Mouse (Mus musculus): ENCODE measurements at regions not wholly inside any gene's neighbourhood (a gene's known extent, or its start where the extent isn't known, plus 50 kb on each side); places are given as distances from the start of the nearest gene placed in this dataset.

DNA sequence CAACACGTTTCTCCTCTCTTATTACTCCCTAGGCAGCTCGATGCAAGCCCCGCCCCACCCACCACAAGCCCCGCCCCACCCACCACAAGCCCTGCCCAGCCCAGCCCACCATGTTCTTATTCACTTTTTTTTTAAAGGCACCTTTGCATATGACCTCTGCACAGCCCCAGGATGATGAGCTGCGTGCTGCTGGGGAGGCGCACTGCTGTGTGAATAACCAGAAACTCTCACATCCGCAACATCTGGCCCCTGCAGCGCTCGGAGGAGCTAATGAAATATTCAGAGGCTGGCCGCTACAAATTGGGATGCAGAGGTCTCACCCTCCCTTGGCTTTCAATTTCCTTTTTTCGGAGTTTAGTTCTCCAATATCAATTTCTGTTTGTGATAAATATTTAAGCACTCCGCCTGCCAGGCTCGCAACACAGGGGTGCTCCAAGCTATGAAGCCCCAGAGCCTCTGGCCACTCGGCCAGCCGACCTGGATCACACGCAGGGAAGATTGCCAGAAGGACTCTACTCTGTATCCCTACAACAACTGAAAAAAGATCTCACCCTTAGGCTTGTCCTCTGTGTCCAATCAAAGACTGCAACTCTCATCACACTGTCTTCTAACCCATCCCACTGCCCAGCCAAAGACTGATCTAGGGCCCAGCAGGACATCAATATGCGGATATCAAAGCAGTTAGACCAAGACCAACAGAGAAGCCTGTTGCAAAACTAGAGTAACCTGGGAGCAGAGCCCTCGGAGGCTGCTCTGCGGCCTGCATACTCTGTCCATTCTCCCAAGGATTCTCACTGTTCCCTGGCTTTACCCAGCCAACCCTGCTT is 245.6 kb upstream of the Hs6st1 start:
- intact Hi-C loops (cut with DNase I), result no loop called here
- DNase-seq, result no peak

DNA sequence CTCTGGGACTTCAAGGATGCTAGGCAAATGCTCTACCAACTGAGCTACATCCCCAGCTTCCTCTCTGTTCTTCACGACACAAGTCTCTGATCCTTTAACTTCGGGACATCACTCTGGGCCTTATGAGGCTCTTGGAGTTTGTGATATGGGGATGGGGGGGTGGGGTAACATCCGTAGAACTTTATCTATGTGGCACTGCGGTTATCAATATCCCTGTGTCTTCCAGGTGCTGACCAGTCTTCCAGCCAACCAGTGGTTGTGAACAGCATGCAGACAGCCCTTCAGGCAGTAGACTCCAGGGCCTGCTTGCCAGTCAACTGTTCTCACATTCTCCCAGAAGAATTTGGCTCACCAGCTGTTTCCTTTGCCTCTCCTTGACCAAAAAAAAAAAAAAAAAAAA is 244.7 kb upstream of the Hs6st1 start:
- intact Hi-C loops (cut with DNase I), result no loop called here
- DNase-seq, result no peak

- intact Hi-C loops (cut with DNase I), result no loop called here
- peak in 1 of 2 experiments; percentile 18 for DNase-seq
These were observed 244.0 kb upstream of the Hs6st1 start for GRCm38 (mm10) chr1:35823981-35824880.

DNA sequence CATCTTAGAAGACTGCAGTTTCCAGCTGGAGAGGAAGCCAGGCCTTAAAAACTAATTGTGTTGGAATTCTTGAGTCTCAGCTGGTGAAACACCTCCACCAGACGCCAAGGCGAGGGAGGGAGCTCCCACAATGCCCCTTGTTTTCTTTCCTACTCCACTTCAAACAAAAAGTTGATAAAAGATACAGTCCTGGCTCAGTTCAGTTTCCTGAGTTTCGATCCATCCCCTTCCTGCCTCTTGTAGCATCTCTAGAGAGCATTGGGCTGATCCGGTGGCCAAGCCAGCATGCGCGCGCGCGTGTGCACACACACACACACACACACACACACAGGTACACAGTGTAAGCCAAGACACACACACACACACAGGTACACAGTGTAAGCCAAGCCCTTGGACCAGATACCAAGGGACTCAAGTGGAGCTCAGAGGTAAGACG is 242.7 kb upstream of the Hs6st1 start:
- intact Hi-C loops (cut with DNase I), result no loop called here
- no peak for DNase-seq

GRCm38 (mm10) chr1:35826575-35827114 is 241.6 kb upstream of the Hs6st1 start:
- no peak for DNase-seq
- intact Hi-C loops (cut with DNase I), result no loop called here

- no peak for DNase-seq
- intact Hi-C loops (cut with DNase I), result no loop called here
These were observed 240.7 kb upstream of the Hs6st1 start for GRCm38 (mm10) chr1:35827471-35827870.

DNA sequence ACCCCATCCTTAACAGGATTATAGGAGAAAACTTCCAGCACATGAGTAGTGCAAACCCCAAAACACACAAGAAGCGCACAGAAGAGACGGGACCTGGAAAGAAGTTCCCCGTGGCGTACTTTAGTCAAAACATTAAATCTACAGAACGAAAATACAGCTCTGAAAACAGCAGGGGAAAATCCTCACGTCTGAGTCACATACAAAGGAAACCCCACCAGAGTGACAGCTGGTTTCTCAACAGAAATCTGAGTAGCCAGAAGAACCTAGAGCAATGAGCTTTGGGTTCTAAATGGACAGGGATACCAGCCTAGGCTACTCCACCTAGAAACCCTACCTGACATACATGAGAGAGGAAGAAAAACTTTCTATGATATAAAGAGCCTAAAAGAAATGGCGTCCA is 234.0 kb upstream of the Hs6st1 start:
- DNase-seq, result no peak
- intact Hi-C loops (cut with DNase I), result no loop called here

DNA sequence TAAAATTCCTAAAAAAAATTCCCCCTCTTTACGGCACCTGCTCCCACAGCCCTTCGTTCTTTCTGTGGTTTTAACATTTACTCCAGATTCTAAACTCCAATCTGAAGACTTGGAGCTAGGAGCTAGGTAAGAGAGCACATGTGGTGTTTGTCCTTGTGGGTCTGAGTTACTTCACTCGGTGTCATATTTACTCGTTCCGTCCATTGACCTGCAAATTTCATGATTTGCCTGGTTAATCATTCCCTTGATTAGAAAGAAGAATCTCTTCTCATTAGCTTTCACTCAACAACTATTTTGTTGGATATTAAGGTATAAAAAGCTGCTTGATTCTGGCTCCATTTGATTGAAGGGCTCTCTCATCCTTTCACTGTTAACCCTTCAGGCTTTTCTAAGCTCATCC is 231.6 kb upstream of the Hs6st1 start:
- no peak for DNase-seq
- intact Hi-C loops (cut with DNase I), result loop anchor here (5.0 kb wide), 1 partner anchor 296 kb away; no protein-coding TSS in a partner anchor

DNA sequence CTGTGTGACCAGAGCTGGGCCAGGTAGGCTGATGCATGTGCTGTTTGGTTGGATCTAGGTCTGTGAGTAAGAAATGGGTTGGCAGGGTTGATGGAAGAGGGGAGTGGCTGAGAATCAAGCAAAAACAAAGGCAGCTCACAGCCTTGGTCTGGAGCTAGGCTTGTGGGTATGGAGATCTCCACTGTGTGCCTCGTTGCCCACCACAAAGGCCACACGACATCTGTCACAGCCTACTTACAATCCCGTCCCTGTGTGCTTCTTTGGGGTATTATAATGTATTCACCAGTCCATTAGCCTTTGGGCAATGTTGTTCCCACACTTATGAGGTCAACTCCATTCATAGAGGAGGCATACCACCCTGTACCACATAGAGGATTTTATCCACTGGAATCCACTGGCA is 229.6 kb upstream of the Hs6st1 start:
- intact Hi-C loops (cut with DNase I), result loop anchor here (2.0 to 5.0 kb wide), 2 partner anchors 224 to 294 kb away; no protein-coding TSS in a partner anchor
- no peak for DNase-seq

DNA sequence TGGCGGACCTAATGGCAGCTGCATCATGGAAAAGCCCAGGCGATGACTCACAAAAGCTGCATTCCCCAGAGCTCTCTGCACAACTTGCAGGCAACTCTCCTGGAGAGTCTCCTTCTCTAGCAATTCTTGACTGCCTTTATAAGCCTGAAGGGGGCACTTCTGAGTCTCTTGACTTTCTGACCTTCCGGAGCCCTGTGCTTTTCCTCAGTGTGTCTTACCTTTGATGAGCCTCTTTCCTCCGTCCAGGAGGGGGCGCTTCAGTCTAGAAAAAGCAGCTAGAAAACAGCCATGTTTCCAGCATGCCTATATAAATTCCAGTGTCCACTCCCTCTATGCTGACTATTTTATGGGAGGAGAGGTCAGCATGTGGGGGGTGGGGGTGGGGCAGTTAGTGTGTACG is 228.8 kb upstream of the Hs6st1 start:
- intact Hi-C loops (cut with DNase I), result loop anchor here (2.0 to 5.0 kb wide), 2 partner anchors 223 to 293 kb away; no protein-coding TSS in a partner anchor
- DNase-seq, result peak; percentile 41 to 60

- intact Hi-C loops (cut with DNase I), result no loop called here
- DNase-seq, result no peak
These were observed 226.6 kb upstream of the Hs6st1 start for GRCm38 (mm10) chr1:35841626-35842025.

GRCm38 (mm10) chr1:35842707-35843106 is 225.5 kb upstream of the Hs6st1 start:
- intact Hi-C loops (cut with DNase I), result no loop called here
- DNase-seq, result no peak

DNA sequence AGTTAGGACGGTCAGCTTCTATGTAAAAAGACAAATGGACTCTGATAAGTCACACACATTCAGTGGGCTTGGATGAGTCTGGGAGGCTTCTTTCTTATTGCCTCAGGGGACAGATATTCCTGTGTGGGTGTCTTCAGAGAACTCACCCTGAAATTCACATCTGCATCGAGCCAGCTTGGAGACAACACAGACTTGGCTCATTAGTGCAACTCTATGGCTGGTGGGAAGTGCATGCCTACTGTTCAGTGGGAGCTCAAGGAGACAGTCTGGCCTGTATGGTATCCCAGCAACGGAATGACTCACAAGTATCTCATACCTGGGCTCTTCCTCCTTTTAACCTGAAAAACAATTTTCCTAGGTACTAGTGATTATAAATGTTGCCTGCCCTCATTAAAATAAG is 224.6 kb upstream of the Hs6st1 start:
- DNase-seq, result no peak
- intact Hi-C loops (cut with DNase I), result no loop called here

DNA sequence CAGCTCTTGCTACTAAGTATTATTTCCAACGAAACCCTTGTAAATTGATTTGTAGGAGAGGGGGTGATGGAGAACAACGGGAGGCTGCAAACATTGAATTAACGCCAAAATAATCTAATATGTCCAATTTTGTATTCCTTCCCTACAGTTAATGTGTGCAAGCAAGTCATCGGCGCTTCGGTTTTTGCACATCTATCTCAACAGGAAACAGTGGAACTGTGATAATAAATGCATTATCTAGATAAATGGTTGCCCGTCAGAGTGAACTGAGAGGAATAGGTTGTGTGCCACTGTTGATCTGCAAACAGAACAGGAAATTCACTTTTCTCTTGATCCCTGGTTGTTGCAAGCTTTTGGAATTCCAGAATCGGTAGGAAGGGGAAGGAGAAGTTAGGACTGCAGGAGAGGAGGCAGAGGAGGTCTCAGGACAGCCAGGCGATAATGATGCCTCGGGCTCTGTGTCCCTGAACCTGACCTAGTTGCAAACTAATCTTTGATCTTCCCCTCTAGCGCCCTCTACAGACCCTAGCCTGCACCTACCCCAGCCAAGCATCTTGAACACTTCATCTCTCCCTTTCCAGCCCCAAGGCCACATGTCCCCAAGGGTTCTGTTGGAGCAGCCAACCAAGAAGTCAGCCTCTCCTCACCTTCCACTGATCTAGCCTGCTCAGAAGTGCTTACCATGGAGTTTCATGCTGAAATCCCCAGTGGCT is 221.8 kb upstream of the Hs6st1 start:
- intact Hi-C loops (cut with DNase I), result no loop called here

GRCm38 (mm10) chr1:35848160-35848954 is 219.8 kb upstream of the Hs6st1 start:
- no peak for DNase-seq
- intact Hi-C loops (cut with DNase I), result no loop called here

More for the DNA sequence above, 221.8 kb upstream of the Hs6st1 start:
- DNase-seq, result no peak

GRCm38 (mm10) chr1:35849406-35850190 is 218.6 kb upstream of the Hs6st1 start:
- DNase-seq, result no peak
- intact Hi-C loops (cut with DNase I), result no loop called here

- intact Hi-C loops (cut with DNase I), result no loop called here
- DNase-seq, result no peak
These were observed 218.0 kb upstream of the Hs6st1 start for GRCm38 (mm10) chr1:35850191-35850545.

GRCm38 (mm10) chr1:35850566-35851085 is 217.6 kb upstream of the Hs6st1 start:
- no peak for DNase-seq
- intact Hi-C loops (cut with DNase I), result no loop called here
